Mouse (Mus musculus): ENCODE results near the gene Sox1.

The Sox1 gene

DNA sequence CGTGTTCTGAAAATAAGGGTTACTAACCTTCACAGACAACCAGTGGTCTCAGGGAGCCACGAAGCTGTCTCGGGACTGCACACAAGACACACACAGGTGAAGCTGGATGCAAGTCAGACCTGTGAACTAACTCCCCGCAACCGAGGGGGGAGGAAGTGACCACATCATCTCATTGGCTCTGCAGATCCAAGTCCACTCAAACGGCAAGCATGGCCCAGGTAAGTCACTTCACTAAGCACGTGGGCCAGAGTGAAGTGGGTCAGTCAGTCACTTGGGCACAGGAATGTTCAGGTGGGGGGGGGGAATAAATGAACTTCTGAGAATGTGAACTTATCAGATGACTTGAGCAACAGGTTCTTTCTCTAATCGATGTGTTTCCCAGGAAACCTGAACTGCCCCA is 30.8 kb downstream of the Sox1 start:
- in situ Hi-C loops (cut with MboI, MseI), result no loop called here

DNA sequence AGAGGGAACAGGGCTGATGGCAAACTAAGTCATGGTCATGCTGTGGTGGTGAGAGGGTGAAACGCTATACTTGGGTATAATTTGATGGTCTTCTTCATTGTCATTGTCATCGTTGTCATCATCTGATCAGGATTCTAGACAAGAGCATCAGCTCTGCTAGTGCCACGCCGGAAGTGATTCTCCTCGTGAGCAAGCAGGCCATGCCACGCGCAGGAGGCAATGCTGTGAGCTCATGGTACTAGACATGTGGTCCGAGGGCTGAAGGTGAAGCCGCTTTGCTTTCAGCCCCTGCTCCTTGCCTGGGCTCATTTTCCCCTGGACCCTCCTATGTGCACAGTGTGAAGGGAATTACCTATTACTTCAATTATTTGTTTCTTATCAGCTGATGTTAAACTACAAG is 32.3 kb downstream of the Sox1 start:
- in situ Hi-C loops (cut with MboI, MseI), result no loop called here

DNA sequence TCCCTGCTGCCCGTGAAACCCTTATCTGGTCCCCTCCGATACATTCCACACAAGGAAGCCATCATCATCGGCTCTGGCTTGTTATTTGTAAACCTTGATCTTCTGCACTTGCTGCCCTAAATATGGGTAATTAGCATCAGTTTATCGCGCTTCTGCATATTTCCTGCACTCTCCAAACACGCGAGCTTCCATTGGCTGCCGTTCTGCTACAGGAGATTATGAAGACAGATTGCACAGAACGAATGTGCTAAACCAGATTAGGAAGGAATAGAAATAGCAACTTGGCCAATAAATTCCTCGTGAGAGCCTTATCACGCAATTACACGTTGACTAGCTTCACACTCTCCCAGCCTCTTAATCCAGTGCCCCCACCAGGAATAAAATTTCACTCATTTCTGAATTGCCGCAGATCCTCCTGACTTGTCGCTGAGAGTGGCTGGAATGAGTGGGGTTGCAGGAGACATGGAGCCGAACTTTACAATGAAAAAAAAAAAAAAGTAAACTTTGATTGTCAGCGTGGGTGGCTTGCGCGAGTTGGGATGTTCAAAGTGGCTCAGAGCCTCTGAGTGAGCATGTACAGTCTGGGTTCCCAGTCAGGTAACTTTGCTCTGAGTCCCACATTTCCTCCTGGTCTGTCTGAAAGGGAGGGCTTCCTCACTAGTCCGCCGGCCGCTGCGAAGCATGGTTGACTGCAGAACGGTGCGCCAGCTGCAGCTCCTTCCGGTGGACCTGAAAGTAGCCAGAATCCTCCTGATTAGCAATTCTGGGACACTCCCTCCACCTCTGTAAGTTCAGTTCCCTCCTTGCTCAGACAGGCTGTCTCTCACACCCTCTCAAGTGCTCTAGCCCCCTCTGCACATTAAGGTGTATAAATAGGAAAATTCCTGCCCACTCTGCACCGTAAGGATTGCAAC is 33.0 kb downstream of the Sox1 start:
- in situ Hi-C loops (cut with MboI, MseI), result no loop called here

DNA sequence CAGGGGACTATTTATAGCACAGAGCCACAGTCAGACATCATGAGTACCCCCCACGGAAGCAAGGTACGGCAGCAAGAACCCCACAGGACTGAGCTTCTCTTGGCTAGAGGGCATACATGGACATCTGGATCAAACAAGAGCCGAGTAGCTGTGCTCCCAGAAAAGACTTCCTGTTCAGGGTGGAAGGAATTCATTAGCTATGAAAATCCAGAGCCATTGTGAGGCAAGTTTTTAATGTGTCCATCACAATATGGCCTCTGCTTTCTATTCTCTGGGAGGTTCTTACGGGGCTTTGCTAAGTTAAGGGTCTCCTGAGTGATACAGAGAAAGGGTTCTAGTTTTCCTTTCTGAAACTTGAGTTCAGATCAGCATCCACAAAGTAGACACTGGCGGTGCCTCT is 33.8 kb downstream of the Sox1 start:
- in situ Hi-C loops (cut with MboI, MseI), result no loop called here

DNA sequence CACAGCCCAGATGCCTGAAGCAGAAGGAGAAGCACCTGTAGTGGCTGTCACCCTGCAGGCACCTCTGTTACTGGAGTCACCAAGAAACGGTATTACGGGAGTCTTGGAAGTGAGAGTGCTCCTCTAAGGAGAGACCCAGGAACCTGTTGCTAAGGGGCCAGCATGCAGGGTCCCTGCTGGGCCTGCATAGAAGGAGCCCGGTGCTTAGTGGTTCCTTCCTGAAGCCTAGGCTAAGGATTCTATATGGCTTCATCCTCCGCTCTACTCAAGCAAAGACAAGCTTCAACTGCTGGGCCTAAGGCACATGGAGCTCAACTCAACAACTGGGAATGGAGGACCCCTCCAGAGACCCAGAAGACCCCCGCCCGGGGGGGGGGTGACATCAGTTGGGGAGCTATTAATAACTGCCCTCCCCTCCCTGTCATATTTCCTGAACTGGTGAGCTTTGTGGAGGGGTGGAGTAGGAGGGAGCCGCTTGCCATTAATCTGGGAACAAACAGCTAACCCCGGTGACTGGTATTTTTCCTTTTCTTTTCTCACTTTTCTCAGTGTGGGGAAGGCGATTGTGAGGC is 34.6 kb downstream of the Sox1 start:
- in situ Hi-C loops (cut with MboI, MseI), result no loop called here

DNA sequence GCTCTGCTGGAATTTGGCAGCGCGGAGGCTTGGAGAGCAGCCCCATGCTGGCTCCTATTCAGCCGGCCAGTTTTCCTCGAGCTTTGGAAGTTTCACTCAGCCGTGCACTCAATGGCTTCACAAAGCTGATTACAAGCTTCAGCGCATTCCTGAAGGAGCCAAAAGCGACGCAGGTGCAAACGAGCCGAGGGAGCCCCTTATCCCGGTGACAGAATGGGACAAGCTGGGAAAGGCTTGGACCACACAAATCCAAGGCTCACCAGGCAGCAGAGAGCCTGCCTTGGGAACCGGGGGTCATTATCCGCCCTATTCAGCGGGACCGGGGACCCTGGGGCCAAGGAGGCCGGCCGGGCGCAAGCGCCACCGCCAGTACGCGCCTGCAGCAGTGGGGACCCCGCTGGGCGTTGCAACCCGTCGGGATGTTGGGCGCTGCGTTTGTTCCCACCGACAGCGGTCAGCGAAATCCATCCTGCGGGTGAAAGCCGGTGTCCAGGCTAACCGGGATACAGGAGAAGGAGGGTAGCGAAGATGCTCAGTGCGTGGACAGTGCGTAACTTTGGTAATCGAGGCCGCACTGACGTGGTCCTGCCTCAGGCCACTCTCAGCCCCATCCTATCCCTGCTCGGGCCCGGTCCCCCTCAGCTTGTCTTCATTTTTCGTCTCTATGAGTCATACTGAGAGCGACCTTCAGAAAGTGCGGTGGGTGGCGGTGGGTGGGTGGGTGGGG is 35.2 kb downstream of the Sox1 start:
- in situ Hi-C loops (cut with MboI, MseI), result no loop called here

DNA sequence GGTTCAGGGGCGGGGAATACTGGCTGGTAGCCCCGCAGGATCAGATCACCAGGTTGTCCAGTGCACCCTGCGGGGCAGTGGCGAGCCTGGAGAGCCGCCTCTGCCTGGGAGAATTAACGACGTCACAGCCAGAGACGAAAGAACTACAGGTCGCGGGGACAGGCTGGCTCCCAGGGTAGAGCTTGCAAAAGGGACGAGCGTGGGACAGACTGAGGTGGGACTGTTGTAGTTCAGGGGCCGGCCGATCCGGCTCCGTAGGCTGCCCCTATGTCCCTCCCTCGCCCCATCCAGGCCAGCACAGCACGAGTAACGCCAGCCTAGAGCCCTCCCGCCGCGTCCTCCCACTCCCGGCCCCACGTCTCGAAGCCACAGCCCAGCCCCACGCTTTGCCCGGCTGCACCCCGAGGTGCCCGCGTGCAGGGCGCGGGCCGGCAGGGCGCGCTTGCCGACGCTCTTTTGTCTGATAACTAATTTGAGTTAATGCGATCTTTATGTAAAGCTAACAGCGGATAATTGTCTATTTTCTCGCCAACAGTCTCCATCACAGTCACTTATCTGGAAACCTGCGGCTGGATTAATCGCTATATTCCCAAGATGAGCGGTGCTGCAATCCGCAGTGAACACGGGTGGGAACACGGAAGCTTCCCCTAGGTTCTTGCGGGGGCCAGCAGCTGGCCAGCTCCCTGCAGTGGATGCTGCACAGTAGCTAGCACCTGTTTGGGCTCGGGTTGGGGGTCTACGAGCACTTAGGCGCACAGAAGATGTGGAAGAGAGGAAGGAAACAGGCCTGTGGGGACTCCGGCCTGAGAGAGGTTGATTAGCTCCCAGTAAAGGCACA is 36.0 kb downstream of the Sox1 start:
- in situ Hi-C loops (cut with MboI, MseI), result no loop called here

DNA sequence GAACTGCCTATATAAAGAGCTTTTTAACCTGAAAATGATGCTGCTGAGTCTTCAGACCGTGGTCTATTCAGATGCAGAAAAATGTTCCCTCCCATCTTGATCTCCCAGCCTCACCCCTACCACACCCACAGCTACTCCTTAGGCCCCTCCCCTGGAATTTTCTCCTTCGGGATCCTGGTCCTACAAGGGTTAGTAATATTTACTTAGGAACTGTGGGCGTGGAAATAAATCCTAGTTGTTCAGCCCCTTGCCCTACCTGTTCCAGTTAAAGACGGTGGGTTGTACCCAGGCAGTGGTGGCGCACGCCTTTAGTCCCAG is 36.6 kb downstream of the Sox1 start:
- in situ Hi-C loops (cut with MboI, MseI), result no loop called here

DNA sequence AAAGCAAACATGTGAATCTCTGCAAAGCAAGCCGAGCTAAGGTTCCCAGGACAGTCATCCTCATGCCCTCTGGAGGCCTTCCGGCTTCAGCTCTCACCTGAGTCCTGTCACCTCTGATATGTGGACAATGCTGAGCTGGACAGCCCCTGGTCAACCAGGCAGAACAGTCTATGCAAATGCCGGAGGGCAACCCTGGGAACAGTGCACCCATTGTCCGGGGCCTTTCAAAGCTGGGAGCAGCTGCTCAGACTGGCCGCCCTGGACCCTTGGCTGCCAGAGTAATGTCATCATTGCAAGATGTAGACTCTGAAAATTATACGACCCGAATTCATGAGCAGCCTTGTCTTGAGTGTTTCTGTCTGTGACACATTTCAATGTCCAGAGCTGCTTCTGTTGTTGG is 37.5 kb downstream of the Sox1 start:
- in situ Hi-C loops (cut with MboI, MseI), result no loop called here

DNA sequence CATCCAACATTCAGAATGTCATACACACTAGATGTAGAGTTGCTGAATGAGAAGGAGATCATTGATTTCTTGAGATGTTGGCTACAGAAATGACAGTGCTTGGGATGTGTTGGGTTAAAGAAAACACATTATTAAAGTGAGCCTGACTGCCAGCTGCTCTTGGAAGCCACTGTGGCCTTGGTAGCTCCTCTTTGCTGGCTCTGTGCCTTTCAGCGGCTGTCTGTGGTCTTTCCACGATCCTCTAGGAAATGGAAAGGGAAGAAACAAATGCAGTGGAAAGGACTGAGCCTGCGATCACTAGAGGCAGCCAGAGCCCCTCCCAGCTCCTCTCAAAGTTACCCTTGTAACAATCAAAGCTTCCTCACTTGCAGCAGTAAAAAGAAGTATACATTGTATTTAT is 39.7 kb downstream of the Sox1 start:
- in situ Hi-C loops (cut with MboI, MseI), result no loop called here

DNA sequence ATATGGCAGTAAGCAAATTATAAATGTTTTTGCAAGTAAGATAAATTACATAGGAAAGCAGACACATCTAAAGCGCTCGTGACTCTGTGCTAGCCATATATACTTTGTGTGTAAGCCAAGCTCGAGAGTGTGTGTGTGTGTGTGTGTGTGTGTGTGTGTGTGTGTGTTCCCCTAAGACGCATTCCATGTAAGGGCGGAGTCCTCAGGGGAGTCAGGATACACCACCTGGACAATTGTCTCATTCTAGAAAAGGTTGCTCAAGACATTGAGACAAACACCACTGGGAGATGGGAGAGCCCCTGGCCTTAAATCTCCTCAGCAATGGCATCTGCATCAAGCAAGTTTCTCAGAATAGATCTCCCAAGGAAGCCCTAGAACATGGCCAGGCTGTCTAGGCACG is 42.9 kb downstream of the Sox1 start:
- in situ Hi-C loops (cut with MboI, MseI), result no loop called here

DNA sequence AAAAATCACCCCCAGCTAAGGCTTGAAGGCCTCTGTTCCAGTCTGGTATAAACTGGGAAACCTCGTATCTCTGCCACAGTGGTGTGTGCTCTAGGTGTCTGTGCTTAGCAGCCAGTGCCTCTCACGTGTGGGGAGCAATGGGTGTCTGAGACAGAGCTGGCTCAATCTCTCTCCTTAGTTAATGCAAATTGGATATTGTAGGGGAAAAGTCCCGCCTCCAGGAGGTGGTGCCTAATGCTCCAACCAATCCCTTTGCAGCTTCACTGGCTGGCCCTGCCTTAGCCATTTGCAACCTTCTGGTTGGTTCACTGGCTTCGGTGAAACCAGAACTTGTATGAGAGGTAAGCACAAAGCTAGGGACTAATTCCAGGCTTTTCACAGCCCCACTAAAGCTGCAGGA is 43.9 kb downstream of the Sox1 start:
- in situ Hi-C loops (cut with MboI, MseI), result no loop called here

DNA sequence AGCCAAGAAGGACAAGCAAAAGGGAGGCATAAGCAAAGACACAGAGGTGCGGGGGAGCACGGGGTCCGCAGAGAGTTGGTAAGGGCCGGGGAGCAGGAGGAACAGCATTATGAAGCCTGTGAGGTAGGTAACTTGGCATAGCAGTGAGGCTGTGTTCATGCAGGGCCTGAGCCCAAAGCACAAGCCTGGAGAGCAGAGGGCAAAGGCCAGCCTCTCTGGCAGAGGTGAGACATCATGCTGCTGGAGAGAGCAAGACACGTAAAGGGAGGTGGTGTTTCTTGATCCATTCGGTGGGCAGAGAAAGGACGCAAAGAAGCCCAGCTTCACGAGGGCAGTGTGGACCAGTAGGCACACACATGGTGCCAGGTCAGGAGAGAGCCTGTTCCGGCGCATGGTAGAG is 44.8 kb downstream of the Sox1 start:
- in situ Hi-C loops (cut with MboI, MseI), result no loop called here

DNA sequence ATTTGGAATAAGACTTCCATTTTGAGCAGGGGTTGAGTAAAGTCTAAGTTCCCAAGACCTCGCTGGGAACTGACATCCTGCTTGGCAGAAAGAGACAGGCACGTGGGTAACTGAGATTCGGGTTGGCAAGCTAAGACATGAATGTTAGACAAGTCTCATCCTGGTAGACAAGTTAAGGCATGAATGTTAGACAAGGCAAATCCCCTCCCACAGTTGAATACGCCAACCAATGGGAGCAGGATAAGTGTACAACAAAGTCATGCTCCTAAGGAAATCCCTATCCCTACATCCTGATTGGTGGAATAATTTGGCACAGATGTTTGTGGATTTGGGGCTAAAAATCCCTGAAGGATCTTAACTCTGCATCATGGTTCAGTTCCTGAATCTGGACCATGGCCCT is 45.9 kb downstream of the Sox1 start:
- in situ Hi-C loops (cut with MboI, MseI), result no loop called here

DNA sequence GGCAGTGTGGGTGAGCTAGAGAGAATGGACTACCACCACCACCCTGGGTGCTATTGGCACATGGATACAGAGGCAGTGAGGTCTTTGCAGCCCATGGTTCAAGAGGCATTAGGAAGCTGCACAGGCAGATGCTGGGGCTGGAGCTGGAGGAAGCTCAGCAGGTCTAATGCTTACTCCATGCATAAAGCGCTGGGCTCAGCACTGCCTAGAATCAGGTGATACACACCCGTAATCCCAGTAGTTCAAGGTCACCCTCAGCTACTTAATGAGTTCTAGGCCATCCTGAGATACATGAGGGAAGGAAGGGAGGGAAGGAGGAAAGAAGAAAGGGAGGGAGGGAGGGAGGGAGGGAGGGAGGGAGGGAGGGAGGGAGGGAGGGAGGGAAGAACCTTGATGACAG is 50.2 kb downstream of the Sox1 start:
- in situ Hi-C loops (cut with MboI, MseI), result no loop called here

DNA sequence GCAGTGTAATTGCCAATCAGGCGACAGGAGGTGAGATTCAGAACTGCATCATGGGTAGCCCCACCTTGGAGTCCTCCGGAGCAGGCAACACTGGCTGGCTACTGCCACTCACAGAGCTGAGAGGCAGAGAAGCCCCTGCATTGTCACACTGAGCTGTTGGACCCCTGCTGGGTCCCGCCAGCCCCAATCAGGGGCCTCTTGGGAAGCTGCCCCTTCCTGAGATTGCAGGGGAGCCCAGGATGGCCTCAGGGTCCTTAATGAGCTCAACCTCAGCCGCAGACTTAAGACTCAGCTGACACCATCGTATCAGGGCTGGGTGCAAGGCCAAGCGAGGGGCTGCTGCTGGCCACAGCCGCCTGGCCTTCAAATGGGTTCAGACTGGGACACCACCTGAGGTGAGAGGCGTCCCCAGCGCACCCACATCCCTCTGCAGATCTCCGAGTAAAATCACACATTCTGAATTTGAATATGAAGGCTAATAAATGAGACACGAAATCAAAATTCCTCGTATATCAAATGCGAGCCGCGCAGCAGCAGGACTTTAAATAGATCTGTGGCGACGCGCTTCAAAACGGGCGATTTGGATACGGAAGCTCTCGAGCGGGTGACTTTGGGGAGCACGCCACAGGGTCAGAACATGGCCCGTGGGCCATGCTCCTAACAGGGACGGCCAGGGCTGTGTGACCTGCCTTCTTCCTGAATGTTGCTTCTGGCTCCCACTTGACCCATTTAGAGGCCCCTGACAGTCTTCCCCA is 51.0 kb downstream of the Sox1 start:
- in situ Hi-C loops (cut with MboI, MseI), result no loop called here
